Mouse (Mus musculus) embryonic facial prominence, embryonic 14.5 days (tissue): ENCODE measurements at regions not wholly inside any gene's neighbourhood (a gene's known extent, or its start where the extent isn't known, plus 50 kb on each side); places are given as distances from the start of the nearest gene placed in this dataset.
A peak's percentile ranks its signal among the peaks of the same experiment; 100 is the strongest.

Experiments
- ATAC-seq: fragments of 200-750 bp; cut with Nextera tagmentation; 2 replicates; pipeline ENCODE4 v1.8.0; 2017; ENCODE audit warnings: low read depth, moderate number of reproducible peaks, moderate TSS enrichment
- DNase-seq: peaks from one replicate; pipeline ENCODE4 v3.0.0-alpha.2; 2015; ENCODE audit warnings: low spot score
- H3K27ac ChIP-seq: fragments of 300-500 bp; sonication (generic); replicated peaks from 2 replicates; pipeline ENCODE4 v1.5.1; 2014; ENCODE audit warnings: low read depth, mild to moderate bottlenecking, low read length, moderate library complexity
- H3K27me3 ChIP-seq: fragments of 300-500 bp; sonication (generic); replicated peaks from 2 replicates; pipeline ENCODE4 v1.6.1; 2014; ENCODE audit warnings: low read length; ENCODE audit not compliant: control insufficient read depth, insufficient read depth
- H3K36me3 ChIP-seq: fragments of 300-500 bp; sonication (generic); 2 replicates; pipeline ENCODE4 v1.6.1; 2014; ENCODE audit warnings: low read length, mixed read lengths; ENCODE audit not compliant: control insufficient read depth, insufficient read depth
- H3K4me1 ChIP-seq: fragments of 300-500 bp; sonication (generic); 2 replicates; pipeline ENCODE4 v1.6.1; 2014; ENCODE audit warnings: antibody characterized with exemption, low read length; ENCODE audit not compliant: control insufficient read depth, insufficient read depth
- H3K4me2 ChIP-seq: fragments of 300-500 bp; sonication (generic); 2 replicates; pipeline ENCODE4 v1.6.1; 2014; ENCODE audit warnings: low read depth, mild to moderate bottlenecking, low read length, moderate library complexity, mixed read lengths
- H3K4me3 ChIP-seq: fragments of 300-500 bp; sonication (generic); 2 replicates; pipeline ENCODE4 v1.5.1; 2014; ENCODE audit warnings: low read depth, mild to moderate bottlenecking, low read length
- H3K9ac ChIP-seq: fragments of 300-500 bp; sonication (generic); 2 replicates; pipeline ENCODE4 v1.6.1; 2014; ENCODE audit warnings: low read depth, mild to moderate bottlenecking, low read length, moderate library complexity, mixed read lengths
- H3K9me3 ChIP-seq: fragments of 300-500 bp; sonication (generic); 2 replicates; pipeline ENCODE4 v1.6.1; 2016; ENCODE audit warnings: low read length; ENCODE audit not compliant: control insufficient read depth
- WGBS: fragments of 180-500 bp; shearing (Covaris S2); extraction: QIAGEN DNeasy Blood & Tissue Kit; methylation state at CpG from one replicate; pipeline ENCODE4 v1.1.7; 2014; 5-methylcytosine and 5-hydroxymethylcytosine counted together

DNA sequence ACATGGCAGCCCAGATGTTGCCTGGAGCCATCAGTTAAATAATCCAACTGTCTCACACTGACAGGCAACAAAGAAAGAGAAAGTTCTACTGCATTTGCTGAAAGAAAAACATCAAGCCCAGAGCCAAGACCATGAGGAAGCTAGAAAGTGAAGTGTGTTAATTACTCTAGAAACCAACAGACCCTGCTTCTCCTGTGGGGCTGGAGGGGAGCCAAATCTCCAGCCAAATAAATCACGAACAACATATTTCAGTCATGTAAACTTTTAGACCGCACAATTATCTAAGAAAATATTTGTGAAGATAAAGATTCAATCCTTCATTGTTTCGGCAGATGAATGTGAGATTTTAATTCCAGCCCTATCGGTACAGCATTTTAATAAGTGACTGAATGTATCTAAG, 228.9 kb upstream of the Sfrp2 start:
- Histone ChIP-seq H3K9me3 (no peaks in the 10 kb centered on the region), H3K9ac (no peak overlapping the region), H3K27me3 (no peaks in the 10 kb centered on the region), H3K27ac (peak overlapping the region; percentile 9), H3K4me2 (no peak overlapping the region), H3K4me1 (peaks cover 23% of the 10 kb centered on the region), H3K4me3 (no peak overlapping the region), H3K36me3 (no peaks in the 10 kb centered on the region)
- 46% methylated on average over 4 of the region's 4 CpGs for WGBS
- DNase-seq, result peak; percentile 63
- no peak; the same call in 1 of the 2 replicates for ATAC-seq

DNA sequence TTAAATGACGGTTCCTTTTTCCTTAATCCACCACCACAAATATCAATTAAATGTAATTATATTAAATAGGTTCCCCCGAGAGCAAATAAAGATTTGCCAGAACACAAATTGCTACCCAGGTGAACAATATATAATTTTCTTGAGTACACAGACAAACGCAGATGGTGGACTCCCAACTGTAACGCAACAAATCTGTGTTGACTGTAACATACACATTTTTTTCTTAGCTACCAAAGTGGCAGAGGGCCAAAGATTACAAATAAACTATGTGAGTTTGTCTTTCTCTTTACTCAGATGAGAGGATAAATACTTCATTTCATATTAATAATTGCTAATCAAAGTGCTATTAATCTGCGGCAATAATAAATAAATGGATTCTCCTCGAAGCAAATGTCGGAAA, 228.4 kb upstream of the Sfrp2 start:
- Histone ChIP-seq H3K4me1 (peaks cover 23% of the 10 kb centered on the region), H3K4me2 (no peak overlapping the region), H3K27ac (no peak overlapping the region), H3K36me3 (no peaks in the 10 kb centered on the region), H3K27me3 (no peaks in the 10 kb centered on the region), H3K9ac (no peak overlapping the region), H3K4me3 (no peak overlapping the region), H3K9me3 (no peaks in the 10 kb centered on the region)
- 37% methylated on average over 7 of the region's 7 CpGs for WGBS
- DNase-seq, result peak; percentile 72
- no peak for ATAC-seq

DNA sequence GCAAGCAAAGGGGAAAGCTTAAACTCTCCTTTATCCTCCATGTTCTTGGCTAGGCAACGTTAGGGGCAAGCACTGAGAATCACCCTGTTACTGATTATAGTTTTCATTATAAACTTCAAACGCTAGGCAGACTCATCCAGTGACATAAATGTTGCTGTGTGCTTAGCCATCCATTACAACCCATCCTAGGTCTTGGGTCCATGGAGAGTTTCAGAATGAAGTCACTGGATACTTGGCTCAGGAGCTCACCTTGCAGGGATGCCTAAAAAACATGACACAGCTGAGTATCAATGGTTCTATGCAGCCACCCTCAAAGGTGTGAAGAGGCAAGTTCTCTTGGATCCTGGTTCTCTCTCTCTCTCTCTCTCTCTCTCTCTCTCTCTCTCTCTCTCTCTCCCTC, 227.2 kb upstream of the Sfrp2 start:
- H3K36me3 ChIP-seq, result no peaks in the 10 kb centered on the region
- 56% methylated on average over 2 of the region's 2 CpGs for WGBS
- no peak for ATAC-seq
- no peak overlapping the region for H3K9ac ChIP-seq
- H3K27me3 ChIP-seq, result no peaks in the 10 kb centered on the region
- no peak overlapping the region for H3K4me2 ChIP-seq
- H3K9me3 ChIP-seq, result no peaks in the 10 kb centered on the region
- H3K27ac ChIP-seq, result no peak overlapping the region
- no peak overlapping the region for H3K4me3 ChIP-seq
- H3K4me1 ChIP-seq, result peaks cover 23% of the 10 kb centered on the region
- DNase-seq, result no peak

DNA sequence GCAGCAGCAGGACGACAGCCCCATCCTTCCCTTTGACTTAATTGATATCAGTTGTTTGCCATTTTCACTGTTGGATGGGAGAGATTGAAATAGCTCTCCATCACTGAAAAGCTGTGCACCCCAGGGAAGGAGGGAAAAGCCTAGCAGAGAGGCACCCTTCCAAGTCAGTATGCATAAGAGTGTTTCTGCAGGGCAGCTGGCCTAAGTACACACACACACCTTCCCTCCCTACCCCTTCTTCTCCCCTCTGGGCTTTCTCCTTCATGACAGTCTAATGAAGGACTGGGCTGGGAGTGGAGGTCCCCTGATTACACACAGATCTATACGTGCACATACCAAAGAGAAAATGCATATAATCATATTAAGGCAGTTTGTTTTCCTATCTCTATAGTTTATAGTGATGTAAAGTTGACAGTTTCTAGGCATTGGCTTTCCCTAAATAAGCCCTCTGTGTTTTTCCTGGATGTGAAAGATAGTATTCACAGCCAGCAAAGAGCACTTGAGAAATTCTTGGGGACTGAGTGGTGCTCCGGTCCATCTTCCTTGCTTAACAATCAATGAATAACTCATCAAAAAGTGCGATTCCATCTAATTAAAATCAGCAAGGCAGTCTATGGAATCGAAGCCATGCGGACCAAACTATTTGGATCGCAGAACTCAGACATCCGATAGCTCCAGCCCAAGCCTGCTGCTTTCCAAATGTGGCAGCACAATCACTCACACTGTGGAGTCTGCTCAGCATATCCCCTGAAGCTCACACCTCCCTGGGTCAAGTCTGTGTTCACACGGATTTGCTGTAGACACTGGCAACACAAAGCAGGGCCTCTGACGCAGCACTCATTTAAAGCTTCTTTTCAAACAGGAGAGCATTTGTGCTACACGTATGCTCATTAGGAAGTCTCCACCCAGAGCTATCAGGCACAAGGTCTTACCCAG, 224.9 kb upstream of the Sfrp2 start:
- H3K27ac ChIP-seq, result peak overlapping the region; percentile 30; the same call in 1 of the 2 replicates
- ATAC-seq (peak; percentile 85), DNase-seq (peak; percentile 91)

DNA sequence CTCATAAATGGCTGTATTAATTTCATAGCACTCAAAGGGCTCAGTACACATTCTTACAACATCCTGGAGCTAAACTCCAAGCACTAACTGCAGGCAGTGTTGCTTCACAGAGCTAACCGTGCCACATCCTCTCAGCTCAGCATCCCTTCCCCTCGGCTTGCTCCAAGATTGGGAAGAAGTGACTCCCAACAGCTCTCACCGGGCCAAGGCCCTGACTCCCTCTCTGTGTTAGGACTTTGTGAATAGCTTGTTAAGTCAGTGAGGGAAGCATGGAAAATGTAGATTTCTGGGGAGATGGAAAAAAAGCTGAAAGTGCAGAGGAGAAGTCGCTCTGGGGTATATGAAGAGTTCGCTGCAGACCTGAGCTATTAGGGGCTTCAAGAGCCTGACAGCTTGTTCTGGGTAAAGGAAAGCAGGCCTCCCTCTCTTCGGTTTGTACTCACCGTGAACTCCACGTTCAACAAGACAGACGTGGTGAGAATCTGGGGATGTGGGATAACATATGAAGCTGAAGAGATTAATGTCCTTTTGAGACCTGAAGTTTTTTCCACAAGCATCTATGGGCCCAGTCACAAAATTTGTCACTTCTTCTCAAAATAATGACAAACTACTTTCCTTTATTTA, 213.5 kb upstream of the Sfrp2 start:
- ATAC-seq (no peak), DNase-seq (peak; percentile 40)
- Histone ChIP-seq H3K9me3 (no peaks in the 10 kb centered on the region), H3K4me2 (no peak overlapping the region), H3K36me3 (no peaks in the 10 kb centered on the region), H3K4me1 (peaks cover 5% of the 10 kb centered on the region; the same call in 1 of the 2 replicates), H3K27me3 (no peaks in the 10 kb centered on the region), H3K9ac (no peak overlapping the region), H3K4me3 (no peak overlapping the region), H3K27ac (peak overlapping the region; percentile 42; the same call in 1 of the 2 replicates)
- 63% methylated on average over 9 of the region's 9 CpGs for WGBS

More for the DNA sequence above, 224.9 kb upstream of the Sfrp2 start:
- Histone ChIP-seq H3K36me3 (no peaks in the 10 kb centered on the region), H3K27me3 (no peaks in the 10 kb centered on the region), H3K4me1 (peaks cover 23% of the 10 kb centered on the region), H3K4me2 (peak overlapping the region; percentile 6; the same call in 1 of the 2 replicates), H3K4me3 (no peak overlapping the region), H3K9ac (no peak overlapping the region), H3K9me3 (no peaks in the 10 kb centered on the region)
- WGBS, result 39% methylated on average over 11 of the region's 11 CpGs

DNA sequence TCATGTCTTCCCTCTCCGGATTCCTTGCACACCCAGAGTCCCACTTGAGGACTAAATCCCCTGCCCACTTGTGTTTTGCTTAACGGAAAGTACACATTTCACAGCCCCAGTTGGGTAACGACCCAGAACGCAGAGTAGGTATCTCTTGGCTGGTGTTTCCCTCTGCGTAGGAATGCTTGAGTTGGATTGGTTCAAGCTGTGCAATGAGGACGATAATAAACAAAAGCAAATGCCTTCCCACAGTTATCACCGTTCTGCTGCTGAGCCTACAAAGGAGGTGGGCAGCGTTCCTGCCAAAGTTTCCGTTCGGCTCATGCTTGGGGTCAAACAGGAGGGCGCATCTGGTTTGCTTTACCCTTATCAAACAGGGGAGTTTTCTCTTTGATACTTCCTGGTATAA, 212.3 kb upstream of the Sfrp2 start:
- H3K4me2 ChIP-seq, result no peak overlapping the region
- H3K36me3 ChIP-seq, result no peaks in the 10 kb centered on the region
- H3K27me3 ChIP-seq, result no peaks in the 10 kb centered on the region
- ATAC-seq (peak; percentile 53), DNase-seq (peak; percentile 59)
- H3K4me3 ChIP-seq, result no peak overlapping the region
- H3K9ac ChIP-seq, result no peak overlapping the region
- no peaks in the 10 kb centered on the region for H3K9me3 ChIP-seq
- H3K4me1 ChIP-seq, result peaks cover 5% of the 10 kb centered on the region; the same call in 1 of the 2 replicates
- peak overlapping the region; percentile 42; the same call in 1 of the 2 replicates for H3K27ac ChIP-seq
- 36% methylated on average over 11 of the region's 11 CpGs for WGBS

DNA sequence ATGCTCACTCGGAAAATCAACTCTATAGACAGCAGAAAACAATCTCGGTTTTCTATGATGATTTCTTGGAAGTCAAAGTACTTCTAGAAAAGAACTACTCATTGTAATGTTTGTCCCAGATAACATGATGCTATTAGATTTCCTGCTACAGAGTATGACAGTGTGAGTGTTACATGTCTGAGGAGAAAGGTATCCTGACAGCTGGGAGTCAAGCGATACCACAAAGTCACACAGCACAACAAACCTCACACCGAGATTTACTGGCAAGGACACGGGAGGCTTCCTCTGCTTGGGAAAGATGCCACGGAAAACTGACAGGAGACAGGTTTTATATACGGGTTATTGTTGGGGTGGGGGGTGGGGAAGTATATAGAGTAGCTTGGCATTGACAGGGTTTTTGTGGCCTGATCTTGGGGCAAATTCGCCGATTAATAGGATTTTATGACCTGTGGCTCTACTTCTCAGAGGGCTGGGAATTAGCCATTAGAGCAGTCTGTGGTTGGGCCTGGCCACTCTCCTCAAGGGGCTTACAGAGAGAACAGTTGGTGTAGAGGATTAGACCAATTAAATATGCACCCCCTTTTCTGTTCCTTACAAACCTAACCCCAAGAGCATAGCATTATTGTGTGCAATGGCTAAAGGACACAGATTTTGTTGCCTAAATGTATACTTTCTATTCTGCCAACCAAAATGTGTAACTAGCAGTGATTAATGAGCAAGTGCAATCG, 209.2 kb upstream of the Sfrp2 start:
- Histone ChIP-seq H3K4me1 (peaks cover 5% of the 10 kb centered on the region; the same call in 1 of the 2 replicates), H3K9me3 (no peaks in the 10 kb centered on the region), H3K27ac (no peak overlapping the region), H3K9ac (no peak overlapping the region), H3K4me3 (no peak overlapping the region), H3K36me3 (no peaks in the 10 kb centered on the region), H3K27me3 (no peaks in the 10 kb centered on the region), H3K4me2 (no peak overlapping the region)
- DNase-seq (no peak), ATAC-seq (no peak)
- 77% methylated on average over 10 of the region's 10 CpGs for WGBS

DNA sequence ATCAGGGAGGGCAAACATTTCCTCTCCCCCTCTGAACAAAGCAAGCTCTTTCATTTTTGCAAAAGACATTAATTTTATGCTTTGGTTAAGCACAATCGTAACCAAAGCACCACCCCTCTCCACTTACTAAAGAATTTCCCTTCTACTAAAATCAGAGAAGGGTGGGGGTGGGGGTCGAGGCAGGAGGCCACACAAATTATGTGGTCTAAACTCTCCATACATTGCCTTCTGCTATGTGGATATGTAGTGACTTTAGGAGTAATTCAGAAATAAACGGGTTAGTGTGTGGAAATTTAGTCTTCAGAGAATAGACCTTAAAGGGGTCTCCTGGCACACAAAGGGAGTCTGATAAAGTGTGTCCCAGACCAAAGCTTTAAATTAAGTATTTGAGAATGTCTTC, 204.1 kb upstream of the Sfrp2 start:
- peak; percentile 31 for DNase-seq
- Histone ChIP-seq H3K9ac (no peak overlapping the region), H3K9me3 (no peaks in the 10 kb centered on the region), H3K36me3 (no peaks in the 10 kb centered on the region), H3K27ac (no peak overlapping the region), H3K27me3 (no peaks in the 10 kb centered on the region), H3K4me1 (peaks cover 3% of the 10 kb centered on the region; the same call in 1 of the 2 replicates), H3K4me2 (no peak overlapping the region), H3K4me3 (no peak overlapping the region)
- ATAC-seq, result no peak
- 39% methylated on average over 3 of the region's 3 CpGs for WGBS
